Mouse (Mus musculus) lung, adult 2 months (tissue): Measurements from ENCODE around the gene Dnajc5g.

Experiments
- CTCF ChIP-seq: fragments of 200-500 bp; IDR thresholded peaks from 2 replicates; pipeline ENCODE4 v1.5.1; 2011; ENCODE audit warnings: mild to moderate bottlenecking, low read length, control low read depth; ENCODE audit not compliant: insufficient read depth
- POLR2A ChIP-seq: fragments of 200-500 bp; IDR thresholded peaks from 2 replicates; pipeline ENCODE4 v1.6.1; 2011; ENCODE audit warnings: low read depth, mild to moderate bottlenecking, control low read depth, low read length, borderline replicate concordance; ENCODE audit errors: extremely low read depth

- TF ChIP-seq CTCF (no peak), POLR2A (no peak)
These were observed 23.0 kb upstream of the Dnajc5g start for GRCm38 (mm10) chr5:31082935-31083625.
